Mouse (Mus musculus) kidney, adult 2 months (tissue): ENCODE measurements around the gene Ppef1. TPM values are rescaled to one million over a fixed set of nuclear protein-coding genes. Genes with fewer than 3 reads are reported as not detected.

ENCODE experiments used
- DNase-seq: peaks from one replicate; pipeline ENCODE4 v3.0.0; 2021
- H3K27ac ChIP-seq: fragments of 200-500 bp; 2 replicates; pipeline ENCODE4 v1.5.1; 2012; ENCODE audit warnings: low read depth, low read length, control low read depth, inconsistent platforms; ENCODE audit not compliant: insufficient read depth
- H3K27me3 ChIP-seq: fragments of 200-500 bp; replicated peaks from 2 replicates; pipeline ENCODE4 v1.6.1; 2012; ENCODE audit warnings: mild to moderate bottlenecking, moderate library complexity, low read length, inconsistent platforms; ENCODE audit not compliant: control insufficient read depth, insufficient read depth
- H3K36me3 ChIP-seq: fragments of 200-500 bp; 2 replicates; pipeline ENCODE4 v1.6.1; 2012; ENCODE audit warnings: mild to moderate bottlenecking, moderate library complexity, low read length, inconsistent platforms; ENCODE audit not compliant: control insufficient read depth, insufficient read depth
- H3K4me1 ChIP-seq: fragments of 200-500 bp; 2 replicates; pipeline ENCODE4 v1.6.1; 2011; ENCODE audit warnings: low read length; ENCODE audit not compliant: control insufficient read depth, insufficient read depth
- H3K4me3 ChIP-seq: fragments of 200-500 bp; 2 replicates; pipeline ENCODE4 v1.5.1; 2011; ENCODE audit warnings: mild to moderate bottlenecking, low read depth, low read length, control low read depth; ENCODE audit not compliant: insufficient read depth
- CTCF ChIP-seq: fragments of 200-500 bp; conservative IDR thresholded peaks from 2 replicates; pipeline ENCODE4 v1.5.1; 2011; ENCODE audit warnings: low read depth, mild to moderate bottlenecking, control low read depth, low read length, moderate library complexity, mixed read lengths; ENCODE audit not compliant: insufficient read depth, insufficient read length
- POLR2A ChIP-seq: fragments of 200-500 bp; IDR thresholded peaks from one replicate; pipeline ENCODE4 v1.6.1; 2011; ENCODE audit warnings: low read depth, low read length, control low read depth
- WGBS: fragments of 180-500 bp; shearing (Covaris S2); methylation state at CpG from one replicate; pipeline ENCODE4 v1.1.7; 2018; 5-methylcytosine and 5-hydroxymethylcytosine counted together
- polyA plus RNA-seq: library from polyadenylated mRNA; depleted of rRNA; stranded (reverse); fragments of >200 nt; gene quantifications from 2 replicates; pipeline ENCODE4 v1.2.3, GENCODE M21; 2012; rRNA removed

Ppef1 gene
- polyA plus RNA-seq, 1 experiment, result not detected

DNA sequence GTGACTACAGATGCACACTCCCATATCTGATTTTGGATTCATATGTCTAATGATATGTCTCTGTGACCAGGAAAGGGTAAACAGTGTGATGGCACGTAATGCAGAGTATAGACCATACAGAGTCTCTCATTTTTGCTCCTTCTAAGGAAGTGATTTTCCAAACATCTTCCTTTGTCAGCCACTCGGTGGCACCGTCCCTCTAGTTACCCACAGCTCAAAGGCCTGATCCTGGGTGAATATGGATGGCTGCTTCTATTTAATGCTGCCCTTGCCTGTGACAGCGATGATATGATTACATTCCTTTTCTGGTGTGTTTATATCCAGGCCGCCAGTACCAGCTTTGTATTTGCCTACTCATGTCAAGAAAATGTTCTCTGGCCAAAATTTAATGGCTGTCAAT is 152.0 kb downstream of the Ppef1 start:
- no peak for TF ChIP-seq POLR2A
- no peak; the same call in 1 of the 2 replicates for TF ChIP-seq CTCF

More for the DNA sequence above, 152.0 kb downstream of the Ppef1 start:
- DNase-seq, result no peak
- no peak overlapping the region for H3K27ac ChIP-seq
- no peaks in the 10 kb centered on the region for H3K4me1 ChIP-seq
- H3K4me3 ChIP-seq, result no peak overlapping the region
- WGBS, result 69% methylated on average over 5 of the region's 5 CpGs
- H3K27me3 ChIP-seq, result no peaks in the 10 kb centered on the region
- no peaks in the 10 kb centered on the region for H3K36me3 ChIP-seq

Other genes starting within 250 kb of the Ppef1 start
- gene Phka2, start 233.6 kb downstream of the Ppef1 start, polyA plus RNA-seq, result 13.0 and 13.7 TPM in 2 replicates
- not detected in 2 replicates for gene Rs1, start 32.2 kb upstream of the Ppef1 start, polyA plus RNA-seq
- gene Gja6, start 171.3 kb upstream of the Ppef1 start, polyA plus RNA-seq, result 0.03 and 0.04 TPM in 2 replicates